Mouse (Mus musculus) heart, embryonic 14.5 days (tissue): Measurements from ENCODE around the gene Srl. TPM values are rescaled to one million over a fixed set of nuclear protein-coding genes. Genes with fewer than 3 reads are reported as not detected.

Experiments
- polyA plus RNA-seq: library from polyadenylated mRNA; unstranded; fragments of >200 nt; fragmentation: Nextera tagmentation; extraction: Ambion mirVana; gene quantifications from 2 replicates; pipeline ENCODE4 v1.2.1, GENCODE M21; 2014

The Srl gene
- polyA plus RNA-seq, 1 experiment from 2014 or later = 259 TPM

Other genes with a start within 250 kb of the Srl start
- gene Adcy9, start 121.3 kb downstream of the Srl start, polyA plus RNA-seq = 1.5 and 1.8 TPM in 2 replicates
- 2.5 and 4.1 TPM in 2 replicates for gene Tfap4, start 18.0 kb upstream of the Srl start, polyA plus RNA-seq
- gene Glis2, start 52.9 kb upstream of the Srl start, polyA plus RNA-seq = 17.8 and 21.4 TPM in 2 replicates
- gene Pam16, start 83.2 kb upstream of the Srl start, polyA plus RNA-seq = 157 and 165 TPM in 2 replicates
- 11.9 and 12.8 TPM in 2 replicates for gene Vasn, start 98.1 kb upstream of the Srl start, polyA plus RNA-seq
- gene Dnaja3, start 98.2 kb upstream of the Srl start, polyA plus RNA-seq = 68.9 and 70.3 TPM in 2 replicates
- gene Coro7, start 138.0 kb upstream of the Srl start, polyA plus RNA-seq = 11.9 TPM in 2 replicates
- gene Nmral1, start 177.5 kb upstream of the Srl start, polyA plus RNA-seq = 28.4 and 36.1 TPM in 2 replicates
- gene Hmox2, start 184.5 kb upstream of the Srl start, polyA plus RNA-seq = 87.1 and 103 TPM in 2 replicates
- 121 and 135 TPM in 2 replicates for gene Cdip1, start 248.5 kb upstream of the Srl start, polyA plus RNA-seq